Mouse (Mus musculus) liver, embryonic 16.5 days (tissue): Measurements from ENCODE around the gene Sipa1l3. TPM values are rescaled to one million over a fixed set of nuclear protein-coding genes. Genes with fewer than 3 reads are reported as not detected.

Experiments
- ATAC-seq: fragments of 200-750 bp; cut with Nextera tagmentation; 2 replicates; pipeline ENCODE4 v1.8.0; 2017; ENCODE audit warnings: low read depth, mild to moderate bottlenecking, moderate number of reproducible peaks, moderate library complexity
- H3K27ac ChIP-seq: fragments of 300-500 bp; sonication (generic); 2 replicates; pipeline ENCODE4 v1.5.1; 2014; ENCODE audit warnings: mild to moderate bottlenecking, low read length
- H3K27me3 ChIP-seq: fragments of 300-500 bp; sonication (generic); 2 replicates; pipeline ENCODE4 v1.6.1; 2014; ENCODE audit warnings: low read depth, low read length, mixed read lengths; ENCODE audit not compliant: control insufficient read depth, insufficient read depth
- H3K36me3 ChIP-seq: fragments of 300-500 bp; sonication (generic); 2 replicates; pipeline ENCODE4 v1.6.1; 2014; ENCODE audit warnings: mild to moderate bottlenecking; ENCODE audit not compliant: control insufficient read depth, insufficient read depth
- H3K4me1 ChIP-seq: fragments of 300-500 bp; sonication (generic); 2 replicates; pipeline ENCODE4 v1.6.1; 2014; ENCODE audit warnings: low read depth, low read length, mixed read lengths; ENCODE audit not compliant: control insufficient read depth
- H3K4me2 ChIP-seq: fragments of 300-500 bp; sonication (generic); 2 replicates; pipeline ENCODE4 v1.6.1; 2014; ENCODE audit warnings: low read depth, low read length, mixed read lengths
- H3K4me3 ChIP-seq: fragments of 300-500 bp; sonication (generic); 2 replicates; pipeline ENCODE4 v1.5.1; 2014; ENCODE audit warnings: low read depth, mild to moderate bottlenecking, low read length
- H3K9ac ChIP-seq: fragments of 300-500 bp; sonication (generic); 2 replicates; pipeline ENCODE4 v1.6.1; 2014; ENCODE audit warnings: low read depth, low read length
- H3K9me3 ChIP-seq: fragments of 300-500 bp; sonication (generic); replicated peaks from 2 replicates; pipeline ENCODE4 v1.6.1; 2016; ENCODE audit warnings: low read length; ENCODE audit not compliant: control insufficient read depth
- whole genome bisulfite sequencing: fragments of 180-500 bp; shearing (Covaris S2); extraction: QIAGEN DNeasy Blood & Tissue Kit; methylation state at CpG from one replicate; pipeline ENCODE4 v1.1.7; 2014; ENCODE audit not compliant: insufficient replicate concordance; 5-methylcytosine and 5-hydroxymethylcytosine counted together
- polyA plus RNA-seq: library from polyadenylated mRNA; unstranded; fragments of >200 nt; fragmentation: Nextera tagmentation; extraction: Ambion mirVana; gene quantifications from 2 replicates; pipeline ENCODE4 v1.2.1, GENCODE M21; 2015

Sipa1l3 gene
- polyA plus RNA-seq, 1 experiment from 2014 or later = 2.4 TPM

DNA sequence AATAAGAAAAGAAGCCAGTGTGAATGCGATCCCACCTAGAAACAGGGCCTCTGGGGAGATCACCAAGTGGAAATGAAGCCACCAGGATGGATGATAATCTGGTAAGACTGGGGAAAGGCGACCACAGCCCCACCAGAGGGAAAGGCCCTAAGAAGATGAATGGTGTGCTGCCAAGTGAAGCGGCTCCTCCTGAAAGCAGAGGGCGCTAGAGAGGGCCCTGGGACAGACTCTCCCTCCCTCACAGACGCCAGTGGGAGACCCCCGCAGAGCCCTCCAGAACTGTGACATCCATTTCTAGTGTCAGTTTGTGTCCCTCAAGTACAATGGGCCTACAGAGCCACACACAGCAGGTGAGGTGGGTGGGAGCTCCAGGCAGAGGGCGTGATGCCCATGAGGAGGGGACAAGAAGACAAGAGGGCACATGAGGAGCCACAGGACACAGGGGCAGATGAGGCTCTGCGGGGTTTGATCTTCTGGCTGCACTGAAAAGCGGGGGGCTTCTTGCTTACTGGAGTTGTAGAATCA is 181.6 kb downstream of the Sipa1l3 start:
- Histone ChIP-seq H3K4me2 (no peak overlapping the region), H3K27ac (no peak overlapping the region)
- no peak for ATAC-seq

GRCm38 (mm10) chr7:29335841-29336671 is 182.4 kb downstream of the Sipa1l3 start:
- Histone ChIP-seq H3K9ac (no peak overlapping the region), H3K27ac (no peak overlapping the region), H3K4me2 (no peak overlapping the region), H3K4me3 (no peak overlapping the region), H3K9me3 (no peaks in the 10 kb centered on the region), H3K27me3 (no peaks in the 10 kb centered on the region), H3K4me1 (peaks cover 62% of the 10 kb centered on the region), H3K36me3 (no peaks in the 10 kb centered on the region)
- 66% methylated on average over 6 of the region's 6 CpGs for WGBS
- no peak for ATAC-seq

More for the DNA sequence above, 181.6 kb downstream of the Sipa1l3 start:
- H3K4me3 ChIP-seq = no peak overlapping the region
- no peaks in the 10 kb centered on the region for H3K36me3 ChIP-seq
- H3K9ac ChIP-seq = no peak overlapping the region
- H3K9me3 ChIP-seq = no peaks in the 10 kb centered on the region
- 57% methylated on average over 9 of the region's 9 CpGs for WGBS
- peaks cover 70% of the 10 kb centered on the region for H3K4me1 ChIP-seq
- H3K27me3 ChIP-seq = no peaks in the 10 kb centered on the region

DNA sequence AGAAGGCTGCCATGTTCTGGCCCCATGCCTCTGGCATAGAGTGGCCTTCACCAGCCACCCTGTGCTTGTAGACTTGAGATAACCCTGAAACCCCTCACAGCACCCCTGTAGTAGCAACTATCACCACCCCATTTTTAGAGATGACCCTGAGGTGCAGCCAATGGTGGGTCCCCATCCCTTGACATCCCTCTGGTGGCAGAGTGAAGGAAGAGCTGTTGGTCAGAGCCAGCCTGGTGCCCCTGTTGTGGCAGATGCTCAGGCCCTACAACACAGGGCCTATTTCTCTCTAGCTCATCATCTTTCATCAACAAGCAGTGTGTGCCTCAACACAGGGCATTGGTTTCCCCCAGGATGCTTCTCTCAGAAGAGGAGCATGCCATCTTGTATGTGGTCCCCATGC is 183.2 kb downstream of the Sipa1l3 start:
- no peak overlapping the region for H3K27ac ChIP-seq
- H3K36me3 ChIP-seq = no peaks in the 10 kb centered on the region; the same call in 1 of the 2 replicates
- H3K27me3 ChIP-seq = no peaks in the 10 kb centered on the region
- H3K4me2 ChIP-seq = no peak overlapping the region
- peaks cover 54% of the 10 kb centered on the region for H3K4me1 ChIP-seq
- no peak overlapping the region for H3K4me3 ChIP-seq
- no peak for ATAC-seq
- no peak overlapping the region for H3K9ac ChIP-seq
- H3K9me3 ChIP-seq = no peaks in the 10 kb centered on the region

DNA sequence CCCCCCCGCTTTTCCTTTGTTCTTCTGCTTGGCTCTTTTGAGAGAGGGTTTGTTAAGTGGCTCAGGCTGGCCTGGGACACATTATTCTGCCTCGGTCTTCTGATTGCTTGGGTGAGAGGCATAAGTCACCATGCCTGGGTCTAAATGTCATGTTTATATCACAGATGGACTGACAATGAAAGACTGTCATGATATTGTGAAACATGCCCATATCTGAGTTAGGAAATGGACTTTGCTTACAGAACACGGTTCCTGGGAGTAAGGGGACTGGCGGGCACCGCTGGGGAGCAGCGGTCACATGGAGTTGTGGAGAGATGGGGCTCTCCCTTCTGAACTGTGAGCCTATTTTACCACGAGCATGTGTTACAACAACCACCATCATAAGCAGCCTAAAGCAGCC is 184.3 kb downstream of the Sipa1l3 start:
- Histone ChIP-seq H3K4me2 (no peak overlapping the region), H3K9ac (no peak overlapping the region), H3K4me3 (no peak overlapping the region), H3K4me1 (peaks cover 43% of the 10 kb centered on the region), H3K36me3 (no peaks in the 10 kb centered on the region; the same call in 1 of the 2 replicates), H3K27ac (peak overlapping the region; percentile 38), H3K9me3 (no peaks in the 10 kb centered on the region), H3K27me3 (no peaks in the 10 kb centered on the region)
- WGBS = 59% methylated on average over 6 of the region's 7 CpGs
- peak; percentile 35 for ATAC-seq

DNA sequence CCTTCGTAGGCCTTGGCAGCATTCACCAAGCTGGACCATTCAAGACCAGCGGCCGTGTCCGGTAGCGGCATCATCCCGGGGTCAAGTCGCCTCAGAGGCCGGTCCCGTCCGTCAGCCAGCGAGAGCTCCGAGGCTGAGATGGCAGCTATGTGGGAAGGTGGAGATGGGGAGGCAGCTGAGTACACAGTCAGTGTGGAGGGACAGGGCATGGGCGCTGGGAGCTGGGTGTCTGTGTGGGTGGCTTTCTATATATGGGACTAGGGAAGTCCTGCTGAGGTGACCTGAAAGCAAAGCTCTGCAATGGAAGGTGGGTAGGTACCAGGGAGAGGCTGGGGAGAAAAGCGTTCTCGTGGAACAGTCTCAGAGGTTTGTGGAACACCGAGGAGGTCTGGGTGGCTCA is 189.5 kb downstream of the Sipa1l3 start:
- no peak for ATAC-seq
- Histone ChIP-seq H3K9me3 (no peaks in the 10 kb centered on the region), H3K4me2 (no peak overlapping the region), H3K36me3 (no peaks in the 10 kb centered on the region; the same call in 1 of the 2 replicates), H3K9ac (no peak overlapping the region), H3K27ac (no peak overlapping the region), H3K4me1 (peaks cover 3% of the 10 kb centered on the region), H3K27me3 (no peaks in the 10 kb centered on the region), H3K4me3 (no peak overlapping the region)
- 83% methylated on average over 16 of the region's 16 CpGs for WGBS

DNA sequence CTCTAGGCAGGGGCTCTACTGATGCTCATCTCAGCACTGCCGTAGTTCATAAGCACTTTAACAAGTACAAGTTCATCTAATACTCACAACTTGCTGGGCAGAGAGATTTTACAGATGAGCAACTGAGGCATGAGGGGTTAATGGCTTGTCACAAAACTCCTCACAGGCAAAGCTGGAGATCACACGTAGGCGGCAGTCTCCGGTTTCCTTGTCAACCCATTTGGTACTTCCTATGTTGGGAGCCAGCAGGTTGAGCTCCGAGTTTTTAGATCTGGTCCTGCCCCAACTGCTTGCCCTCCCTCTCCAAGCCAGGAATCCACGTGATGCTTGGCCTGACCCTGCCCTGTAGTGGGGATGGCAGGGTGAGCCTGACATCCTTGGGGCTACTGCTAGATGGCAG is 191.4 kb downstream of the Sipa1l3 start:
- Histone ChIP-seq H3K27me3 (no peaks in the 10 kb centered on the region), H3K4me1 (no peaks in the 10 kb centered on the region), H3K4me2 (no peak overlapping the region), H3K36me3 (no peaks in the 10 kb centered on the region; the same call in 1 of the 2 replicates), H3K9ac (no peak overlapping the region), H3K4me3 (no peak overlapping the region), H3K9me3 (no peaks in the 10 kb centered on the region), H3K27ac (no peak overlapping the region)
- ATAC-seq = no peak
- WGBS = 79% methylated on average over 6 of the region's 6 CpGs

GRCm38 (mm10) chr7:29319337-29320307 is 198.8 kb downstream of the Sipa1l3 start:
- H3K4me1 ChIP-seq = peaks cover 33% of the 10 kb centered on the region
- no peaks in the 10 kb centered on the region for H3K27me3 ChIP-seq
- peak; percentile 12; the same call in 1 of the 2 replicates for ATAC-seq
- H3K4me2 ChIP-seq = peak overlapping the region; percentile 49; the same call in 1 of the 2 replicates
- H3K9me3 ChIP-seq = no peaks in the 10 kb centered on the region
- peak overlapping the region; percentile 11; the same call in 1 of the 2 replicates for H3K4me3 ChIP-seq
- 11% methylated on average over 19 of the region's 19 CpGs for WGBS
- no peak overlapping the region for H3K27ac ChIP-seq
- H3K36me3 ChIP-seq = no peaks in the 10 kb centered on the region
- H3K9ac ChIP-seq = no peak overlapping the region

DNA sequence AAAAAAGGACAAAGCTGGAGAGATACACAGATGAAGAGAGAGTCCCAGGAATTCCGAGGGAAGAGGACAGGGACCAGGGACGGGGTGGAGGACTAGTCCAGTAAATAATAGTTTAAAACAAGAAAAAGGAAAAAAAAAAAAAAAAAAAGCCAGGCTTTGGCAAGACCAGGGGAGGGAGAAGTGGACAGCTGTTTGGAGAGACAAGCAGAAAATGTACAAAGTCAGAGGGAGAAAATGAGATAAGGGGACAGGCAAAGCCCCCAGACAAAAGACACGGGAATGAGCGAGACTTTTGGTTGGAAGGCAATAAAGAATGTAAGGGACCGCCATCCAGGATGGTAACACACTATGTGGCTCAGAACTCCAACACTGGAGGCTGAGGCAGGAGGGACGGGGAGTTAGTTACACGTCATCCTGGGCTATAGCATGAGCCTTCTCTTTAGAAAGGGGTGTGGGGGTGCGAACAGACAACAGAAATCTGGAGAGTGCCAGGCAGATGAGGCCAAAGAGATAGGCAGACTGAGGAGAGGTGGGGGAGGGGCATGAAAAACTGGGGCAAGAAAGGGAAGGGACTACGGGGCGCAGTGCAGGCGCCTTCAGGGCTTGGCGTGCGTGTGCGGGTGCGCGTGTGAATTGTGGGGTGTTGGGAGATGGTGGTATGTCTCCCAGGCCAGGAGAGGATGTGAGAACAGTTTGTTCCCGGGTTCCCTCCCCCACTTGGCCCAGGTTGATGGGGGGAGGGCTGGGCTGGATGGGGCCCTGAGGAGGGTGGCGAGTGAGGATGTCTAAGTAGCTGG is 200.1 kb downstream of the Sipa1l3 start:
- no peak overlapping the region; the same call in 1 of the 2 replicates for H3K4me3 ChIP-seq
- peaks cover 33% of the 10 kb centered on the region for H3K4me1 ChIP-seq
- WGBS = 3% methylated on average over 18 of the region's 18 CpGs
- no peak overlapping the region for H3K27ac ChIP-seq
- peak; percentile 19 for ATAC-seq
- H3K9ac ChIP-seq = 0 out of 2 replicates have a peak overlapping the region, but pooled peaks have one; percentile 12
- no peaks in the 10 kb centered on the region for H3K27me3 ChIP-seq
- peak overlapping the region; percentile 49 for H3K4me2 ChIP-seq
- H3K36me3 ChIP-seq = no peaks in the 10 kb centered on the region
- H3K9me3 ChIP-seq = no peaks in the 10 kb centered on the region
